Mouse (Mus musculus): ENCODE data around the gene Cnnm3.

Cnnm3 gene

GRCm38 (mm10) chr1:36511289-36512021 lies at the start of gene Cnnm3:
Gene Cnnm3 (plus strand): TSS chr1:36511867.
- peak; percentile 99 to 100 for DNase-seq (ENCODE audit: low spot score in 2 of 2)

- DNase-seq (ENCODE audit: low spot score in 2 of 2) = no peak
These were observed 46.0 kb upstream of the Cnnm3 start for GRCm38 (mm10) chr1:36465641-36466160.

GRCm38 (mm10) chr1:36467446-36467845 lies 44.2 kb upstream of the Cnnm3 start:
- no peak for DNase-seq (ENCODE audit: low spot score in 2 of 2)

- DNase-seq (ENCODE audit: low spot score in 2 of 2) = no peak
These were observed 41.7 kb upstream of the Cnnm3 start for GRCm38 (mm10) chr1:36469811-36470444.

GRCm38 (mm10) chr1:36471181-36472105 lies 40.2 kb upstream of the Cnnm3 start, which contains the start of gene Cnnm4:
Gene Cnnm4 (plus strand): TSS chr1:36471620.
- peak; percentile 53 to 72 for DNase-seq (ENCODE audit: low spot score in 2 of 2)

- no peak for DNase-seq (ENCODE audit: low spot score in 2 of 2)
These were observed 39.6 kb upstream of the Cnnm3 start for GRCm38 (mm10) chr1:36472106-36472440.

- no peak for DNase-seq (ENCODE audit: low spot score in 2 of 2)
These were observed 38.4 kb upstream of the Cnnm3 start for GRCm38 (mm10) chr1:36473211-36473780.

- no peak for DNase-seq (ENCODE audit: low spot score in 2 of 2)
These were observed 37.0 kb upstream of the Cnnm3 start for GRCm38 (mm10) chr1:36474646-36475045.

- DNase-seq (ENCODE audit: low spot score in 2 of 2) = no peak
These were observed 36.1 kb upstream of the Cnnm3 start for GRCm38 (mm10) chr1:36475480-36476110.

GRCm38 (mm10) chr1:36476426-36476825 lies 35.2 kb upstream of the Cnnm3 start:
- no peak for DNase-seq (ENCODE audit: low spot score in 2 of 2)

GRCm38 (mm10) chr1:36478343-36478795 lies 33.3 kb upstream of the Cnnm3 start:
- DNase-seq (ENCODE audit: low spot score in 2 of 2) = no peak

- DNase-seq (ENCODE audit: low spot score in 2 of 2) = no peak
These were observed 31.5 kb upstream of the Cnnm3 start for GRCm38 (mm10) chr1:36479903-36480899.

GRCm38 (mm10) chr1:36483825-36484224 lies 27.8 kb upstream of the Cnnm3 start:
- no peak for DNase-seq (ENCODE audit: low spot score in 2 of 2)

GRCm38 (mm10) chr1:36485080-36485479 lies 26.6 kb upstream of the Cnnm3 start:
- no peak for DNase-seq (ENCODE audit: low spot score in 2 of 2)

GRCm38 (mm10) chr1:36487111-36487510 lies 24.6 kb upstream of the Cnnm3 start:
- DNase-seq (ENCODE audit: low spot score in 2 of 2) = no peak

GRCm38 (mm10) chr1:36489661-36490060 lies 22.0 kb upstream of the Cnnm3 start:
- DNase-seq (ENCODE audit: low spot score in 2 of 2) = no peak

- no peak for DNase-seq (ENCODE audit: low spot score in 2 of 2)
These were observed 19.1 kb upstream of the Cnnm3 start for GRCm38 (mm10) chr1:36492416-36493139.

GRCm38 (mm10) chr1:36493299-36493698 lies 18.4 kb upstream of the Cnnm3 start:
- DNase-seq (ENCODE audit: low spot score in 2 of 2) = no peak

- no peak for DNase-seq (ENCODE audit: low spot score in 2 of 2)
These were observed 14.9 kb upstream of the Cnnm3 start for GRCm38 (mm10) chr1:36496719-36497118.
